Mouse (Mus musculus) olfactory bulb, adult 2 months (tissue): Measurements from ENCODE around the gene Pcsk2.

Source experiments
- CTCF ChIP-seq: fragments of 200-500 bp; IDR thresholded peaks from 2 replicates; pipeline ENCODE4 v1.5.1; 2012; ENCODE audit warnings: low read depth, mild to moderate bottlenecking, low read length, moderate library complexity; ENCODE audit not compliant: insufficient read depth
- POLR2A ChIP-seq: fragments of 200-500 bp; IDR thresholded peaks from 2 replicates; pipeline ENCODE4 v1.6.1; 2012; ENCODE audit warnings: mild to moderate bottlenecking, low read depth, low read length, moderate library complexity; ENCODE audit not compliant: insufficient read depth

GRCm38 (mm10) chr2:143806924-143807664 is 261.1 kb downstream of the Pcsk2 start:
- no peak for TF ChIP-seq CTCF
- no peak for TF ChIP-seq POLR2A
